Mouse (Mus musculus) inflammation-experienced regulatory T-cells, adult 16 weeks (primary cell): ENCODE data around the gene Stk33. TPM values are rescaled to one million over a fixed set of nuclear protein-coding genes. Genes with fewer than 3 reads are reported as not detected.

Experiments
- polyA plus RNA-seq: library from polyadenylated mRNA; unstranded; fragments of 100-300 nt; shearing (Covaris generic); gene quantifications from one replicate; pipeline ENCODE4 v1.2.1, GENCODE M21; 2017

Gene Stk33
- polyA plus RNA-seq: not detected

DNA sequence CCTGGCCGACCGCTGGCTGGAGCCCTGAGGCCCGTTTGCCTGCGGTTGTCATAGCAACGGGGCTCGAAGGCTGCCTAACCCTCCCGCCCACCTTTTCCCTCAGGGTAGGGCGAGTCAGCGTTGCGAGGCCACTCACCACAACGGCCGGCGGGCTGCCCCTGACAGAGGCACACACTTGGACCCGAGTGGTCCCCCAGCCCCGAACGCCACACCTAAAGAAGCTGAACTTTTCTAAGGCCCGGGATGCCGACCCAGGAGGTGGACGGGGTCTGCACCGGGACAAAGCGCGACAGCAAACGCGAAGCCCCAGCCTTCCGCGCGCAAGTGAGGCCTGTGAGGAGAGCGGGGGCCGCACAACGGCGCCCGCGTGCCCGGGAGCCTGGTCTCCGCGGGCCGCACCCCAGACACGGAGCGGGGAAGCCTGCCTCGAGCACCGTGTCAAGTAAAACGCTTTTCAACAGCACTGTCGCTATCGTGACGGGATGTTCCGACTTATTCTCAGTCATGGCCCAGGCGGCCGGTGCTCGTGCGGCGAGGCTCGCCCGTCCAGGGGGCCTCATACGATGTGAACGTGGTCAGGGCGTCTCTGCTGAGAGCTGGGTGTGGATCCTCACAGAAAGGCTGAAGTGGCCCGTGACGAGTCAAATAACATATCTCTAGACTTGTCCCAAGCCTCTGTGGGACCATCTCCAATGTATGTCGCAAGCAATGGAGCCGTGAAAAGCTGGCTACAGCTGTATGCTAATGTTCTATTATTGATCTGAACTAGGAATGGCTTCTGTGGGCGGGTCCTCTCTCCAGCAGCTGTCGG lies at the start of gene Stk33:
Gene Stk33 (minus strand): TSS at position 301 of the 811 bp plus-strand sequence.

Other genes starting within 250 kb of the Stk33 start
- 0.04 TPM for gene Trim66, start 69.1 kb upstream of the Stk33 start, polyA plus RNA-seq
- gene Rpl27a, start 80.1 kb upstream of the Stk33 start, polyA plus RNA-seq: 108 TPM